Mouse (Mus musculus) ovary, postnatal 10 days (tissue): ENCODE data around the gene Gm27021.

Experiments
- DNase-seq: peaks from one replicate; pipeline ENCODE4 v3.0.0; 2022; ENCODE audit warnings: low spot score

Gm27021 gene

GRCm38 (mm10) chr8:120566681-120567080 lies 101.2 kb downstream of the Gm27021 start:
- DNase-seq = no peak

GRCm38 (mm10) chr8:120565151-120565711 lies 102.6 kb downstream of the Gm27021 start:
- DNase-seq = no peak

GRCm38 (mm10) chr8:120563851-120564837 lies 103.7 kb downstream of the Gm27021 start:
- peak; percentile 71 for DNase-seq

- DNase-seq = no peak
Measured at GRCm38 (mm10) chr8:120563348-120563724, 104.5 kb downstream of the Gm27021 start.

GRCm38 (mm10) chr8:120562680-120563347 lies 105.1 kb downstream of the Gm27021 start:
- no peak for DNase-seq

- DNase-seq = no peak
Measured at GRCm38 (mm10) chr8:120561539-120562435, 106.1 kb downstream of the Gm27021 start.

- no peak for DNase-seq
Measured at GRCm38 (mm10) chr8:120560535-120560934, 107.3 kb downstream of the Gm27021 start.

- no peak for DNase-seq
Measured at GRCm38 (mm10) chr8:120559654-120560053, 108.2 kb downstream of the Gm27021 start.
